Mouse (Mus musculus): ENCODE measurements at regions not wholly inside any gene's neighbourhood (a gene's known extent, or its start where the extent isn't known, plus 50 kb on each side); places are given as distances from the start of the nearest gene placed in this dataset.

DNA sequence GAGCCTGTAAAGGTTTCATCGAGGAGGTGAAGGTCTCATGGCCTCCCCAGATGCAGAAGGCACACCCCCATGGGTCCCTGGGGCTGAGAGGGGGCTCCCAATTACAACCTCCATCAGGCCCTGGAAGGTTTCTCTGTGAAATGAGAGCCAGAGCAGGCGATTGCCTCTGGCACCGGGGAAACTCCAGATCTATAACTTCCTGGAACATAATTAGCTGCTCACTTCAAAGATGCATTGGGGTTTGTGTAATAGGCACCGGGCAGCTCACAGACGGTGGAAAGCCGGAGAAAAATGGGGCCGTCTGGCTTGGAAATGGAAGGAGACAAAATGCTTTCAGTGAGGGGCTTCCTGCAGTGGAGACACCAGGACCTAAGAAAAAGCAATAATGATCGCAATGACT is 151.2 kb upstream of the Mvb12b start:
- no peak for DNase-seq

DNA sequence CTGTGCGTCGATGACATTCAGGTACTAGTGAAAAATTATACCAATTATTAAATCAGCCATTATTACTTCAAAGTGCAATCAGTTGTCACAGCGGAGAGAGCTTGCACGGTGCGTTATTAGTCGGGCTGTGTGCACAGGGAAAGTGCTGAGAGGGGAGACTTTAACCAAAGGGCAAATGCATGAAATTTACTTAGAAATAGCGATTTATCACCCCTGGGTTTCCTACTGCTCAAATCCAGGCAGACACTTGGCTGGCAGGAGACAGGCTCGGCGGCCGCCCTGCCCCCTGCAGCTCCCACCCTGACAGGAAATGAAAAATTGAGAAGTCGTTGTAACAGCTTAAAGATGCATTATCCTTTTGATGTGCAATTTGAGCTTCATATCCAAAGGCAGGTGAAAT is 145.5 kb upstream of the Mvb12b start:
- DNase-seq: no peak

DNA sequence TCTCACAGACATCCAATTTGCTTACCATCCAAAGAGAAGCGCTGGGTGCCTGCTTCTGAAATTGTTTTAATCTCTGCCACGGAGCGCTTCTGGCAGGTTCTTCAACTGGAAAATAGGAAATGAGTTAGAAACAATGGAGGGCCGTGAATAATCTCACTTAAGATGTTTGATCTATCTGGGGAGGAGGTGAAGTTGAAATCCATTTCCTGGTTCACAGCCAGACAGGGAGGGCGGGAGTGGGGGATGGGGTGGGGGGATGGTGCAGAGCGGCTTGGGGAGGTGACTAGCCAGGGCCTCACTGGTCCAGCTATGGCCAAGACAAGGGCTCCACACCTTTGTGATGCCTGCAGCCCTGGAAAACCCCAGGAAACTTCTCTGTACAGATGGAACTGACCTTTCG is 143.7 kb upstream of the Mvb12b start:
- DNase-seq: no peak

DNA sequence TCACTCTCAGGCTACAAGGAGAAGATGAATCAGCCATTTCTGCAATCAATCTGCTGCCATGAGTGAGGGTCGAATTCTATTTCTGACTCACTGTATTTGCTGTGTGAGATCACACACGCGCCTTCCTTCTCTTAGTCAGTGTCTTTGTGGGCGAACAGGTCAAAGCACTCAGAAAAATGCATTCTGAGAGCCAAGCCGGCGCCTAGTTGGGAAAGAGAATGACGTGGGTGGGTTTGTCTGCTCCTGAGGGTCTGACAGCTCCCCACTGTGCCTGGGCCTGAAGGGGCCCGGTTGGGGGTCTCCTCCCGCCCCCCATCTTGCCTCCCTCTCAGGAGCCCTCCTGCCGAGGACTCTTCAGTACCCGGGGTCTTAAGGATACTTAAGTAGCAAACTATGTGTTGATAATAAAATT is 143.3 kb upstream of the Mvb12b start:
- no peak for DNase-seq

GRCm38 (mm10) chr2:34027445-34027844 is 139.7 kb upstream of the Mvb12b start:
- DNase-seq: peak; percentile 30

- no peak for DNase-seq
Measured at GRCm38 (mm10) chr2:34026566-34027360, 139.0 kb upstream of the Mvb12b start.

DNA sequence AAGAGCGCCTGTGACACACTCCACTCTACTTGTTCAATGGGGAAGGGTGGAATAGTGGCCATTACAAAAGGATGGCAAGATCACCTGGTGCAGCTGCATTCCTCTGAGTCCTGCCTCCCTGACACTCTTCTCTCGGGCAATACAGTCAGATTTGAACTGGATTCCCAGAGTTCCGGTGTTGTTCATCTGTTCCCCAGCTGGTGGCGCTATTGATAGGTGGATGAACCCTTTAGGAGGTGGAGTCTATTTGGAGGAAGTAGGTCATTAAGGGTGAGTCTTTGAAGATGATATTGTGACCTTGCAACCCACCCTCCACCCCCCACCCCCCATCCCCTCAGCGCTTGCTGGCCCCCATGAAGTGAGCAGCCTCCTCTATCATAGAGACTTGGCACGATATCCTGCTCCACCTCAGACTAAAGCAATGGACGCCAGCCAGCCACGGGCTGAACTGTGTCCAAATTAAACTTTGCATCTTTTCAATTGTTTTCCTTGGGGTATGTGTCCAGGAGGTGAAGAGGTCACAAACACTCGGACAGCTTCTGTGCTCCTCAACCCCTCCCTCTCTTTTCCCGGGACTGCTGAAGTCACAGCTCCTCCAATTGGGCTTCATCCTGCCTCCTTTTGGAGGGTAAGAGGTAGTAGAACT is 138.1 kb upstream of the Mvb12b start:
- no peak for DNase-seq

GRCm38 (mm10) chr2:34017142-34017453 is 129.4 kb upstream of the Mvb12b start:
- DNase-seq: no peak

DNA sequence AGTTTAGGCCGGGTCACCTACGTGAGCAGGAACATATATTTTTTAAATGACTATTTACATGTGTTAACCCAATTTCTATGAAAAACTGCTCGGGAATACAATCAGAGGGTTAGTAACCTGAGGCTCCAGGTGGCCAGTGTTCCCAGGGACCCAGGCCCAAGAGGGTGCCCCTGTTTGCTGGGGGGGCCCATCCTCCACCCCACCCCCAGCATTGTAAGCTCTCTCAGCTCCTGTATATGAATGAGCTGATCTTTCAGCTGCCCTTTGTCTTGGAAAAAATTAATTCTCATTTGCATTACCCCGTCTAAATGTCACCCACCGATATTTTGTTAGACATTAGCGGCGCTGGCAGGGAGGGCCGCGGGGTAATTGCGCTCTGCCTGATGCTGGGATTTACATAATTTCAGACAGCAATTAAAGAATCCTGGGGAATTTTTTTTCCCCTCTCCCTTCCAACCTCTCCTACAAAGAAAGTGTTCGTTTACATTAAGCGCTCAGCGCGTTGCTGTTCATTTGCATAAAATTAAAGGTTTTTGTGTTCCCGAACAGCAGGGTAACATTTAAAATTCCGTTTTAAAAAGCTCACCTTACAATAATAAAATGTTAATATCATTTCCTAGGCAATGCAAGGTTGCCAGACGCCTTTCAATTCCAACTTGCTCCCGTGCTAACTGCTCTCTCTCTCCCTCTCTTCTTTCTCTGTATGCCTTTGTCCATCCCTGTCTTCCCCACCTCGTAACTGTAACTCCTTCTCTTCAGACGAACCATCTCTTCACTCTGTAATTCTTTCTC is 128.8 kb upstream of the Mvb12b start:
- DNase-seq: no peak

- DNase-seq: no peak
Measured at GRCm38 (mm10) chr2:34015640-34015995, 127.9 kb upstream of the Mvb12b start.

- no peak for DNase-seq
Measured at GRCm38 (mm10) chr2:34014868-34015639, 127.3 kb upstream of the Mvb12b start.

GRCm38 (mm10) chr2:34010166-34010565 is 122.4 kb upstream of the Mvb12b start:
- DNase-seq: no peak

GRCm38 (mm10) chr2:34007916-34008315 is 120.2 kb upstream of the Mvb12b start:
- DNase-seq: no peak

- no peak for DNase-seq
Measured at GRCm38 (mm10) chr2:33997106-33997505, 109.4 kb upstream of the Mvb12b start.

GRCm38 (mm10) chr2:33996331-33996730 is 108.6 kb upstream of the Mvb12b start:
- DNase-seq: no peak

DNA sequence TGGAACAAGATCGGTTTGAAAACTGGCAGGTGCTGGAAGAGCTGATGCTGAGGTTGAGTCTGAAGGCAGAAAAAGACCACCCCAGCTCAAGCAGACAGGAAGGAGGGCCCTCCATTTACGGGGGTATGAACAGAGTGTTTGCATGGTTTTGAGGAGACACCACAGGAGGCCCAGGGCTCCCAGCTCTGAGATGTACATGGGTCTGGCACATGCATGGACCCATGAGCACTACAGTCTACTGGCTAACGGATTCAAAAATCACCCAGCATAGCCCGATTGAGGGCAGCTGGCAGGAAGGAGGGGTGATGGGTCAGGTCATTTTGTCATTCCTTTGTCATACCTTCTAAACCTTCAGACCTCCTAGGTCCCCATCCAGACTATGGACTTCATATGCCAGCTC is 103.6 kb upstream of the Mvb12b start:
- DNase-seq: no peak

DNA sequence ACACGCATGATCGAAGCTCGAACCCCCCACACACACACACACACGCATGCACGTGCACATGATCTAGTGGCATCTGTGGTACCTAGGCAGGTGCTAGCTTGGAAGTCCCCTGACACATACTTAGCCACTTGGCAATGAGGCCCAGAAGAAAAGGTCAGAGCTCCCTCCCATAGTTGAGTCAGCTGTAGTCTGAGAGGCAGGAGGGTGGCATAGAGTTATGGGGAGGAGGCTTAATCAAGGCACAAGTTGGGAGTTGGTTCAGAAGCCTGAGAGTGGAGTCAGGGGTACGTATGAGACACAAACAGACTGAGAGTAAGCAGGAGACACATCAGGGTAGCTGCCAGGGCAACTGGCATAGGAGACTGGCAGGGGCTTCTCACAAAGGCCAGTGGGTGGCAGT is 103.0 kb upstream of the Mvb12b start:
- no peak for DNase-seq

DNA sequence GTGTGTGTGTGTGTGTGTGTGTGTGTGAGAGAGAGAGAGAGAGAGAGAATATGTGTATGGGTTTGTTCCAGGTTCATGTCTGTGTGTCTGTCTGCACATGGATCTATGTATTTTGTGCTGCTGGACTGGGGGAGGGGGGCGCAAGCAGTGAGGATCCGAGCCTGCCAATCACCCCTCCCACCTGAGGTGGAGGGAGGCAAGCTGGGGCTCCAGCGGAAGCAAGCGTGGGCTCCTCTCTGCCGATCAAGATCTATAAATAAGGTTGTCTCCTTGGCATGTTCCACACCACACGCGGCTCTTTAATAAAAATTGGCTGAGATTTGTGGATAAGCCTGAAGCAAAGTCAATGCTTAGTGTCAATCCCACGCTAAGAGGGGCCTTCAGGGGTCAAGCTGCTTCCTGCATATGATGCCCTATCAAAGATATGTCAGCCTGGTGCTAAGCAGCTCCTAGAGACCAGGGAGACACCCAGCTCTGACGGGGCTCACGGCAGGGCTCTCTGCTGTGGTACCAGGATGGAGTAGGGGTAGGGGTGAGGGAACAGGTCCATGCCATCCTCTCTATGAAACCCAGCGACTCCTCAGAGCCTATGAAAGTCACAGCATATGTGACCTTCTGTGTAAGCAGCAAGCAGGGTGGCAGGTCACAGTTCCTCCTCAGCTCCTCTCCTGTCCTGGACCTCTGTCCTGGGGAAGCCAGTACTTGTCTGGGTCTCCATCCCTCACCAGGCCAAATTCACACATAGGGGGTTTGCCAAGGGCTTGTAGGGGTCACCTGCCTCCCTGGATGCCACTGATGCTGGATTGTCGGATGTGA is 102.0 kb upstream of the Mvb12b start:
- peak; percentile 29 for DNase-seq

DNA sequence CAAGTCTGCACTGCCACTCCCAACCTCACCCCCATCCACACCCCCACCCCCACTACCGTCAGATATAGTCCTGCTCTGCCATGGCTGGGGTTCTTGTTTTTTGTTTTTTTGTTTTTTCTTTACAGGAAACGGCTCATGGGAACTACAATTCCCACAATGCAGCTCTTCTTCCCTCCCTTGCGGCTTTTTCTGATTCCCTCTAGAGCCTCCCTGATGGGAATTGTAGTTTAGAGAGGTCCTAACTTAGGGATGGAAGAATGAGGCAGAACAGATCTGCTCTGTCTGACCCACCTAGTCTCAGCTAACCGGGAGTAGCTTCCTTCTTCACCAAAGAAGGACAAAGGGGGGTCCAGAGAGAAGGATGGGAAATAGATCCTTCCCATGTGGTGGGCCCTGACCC is 98.7 kb upstream of the Mvb12b start:
- DNase-seq: peak; percentile 52

DNA sequence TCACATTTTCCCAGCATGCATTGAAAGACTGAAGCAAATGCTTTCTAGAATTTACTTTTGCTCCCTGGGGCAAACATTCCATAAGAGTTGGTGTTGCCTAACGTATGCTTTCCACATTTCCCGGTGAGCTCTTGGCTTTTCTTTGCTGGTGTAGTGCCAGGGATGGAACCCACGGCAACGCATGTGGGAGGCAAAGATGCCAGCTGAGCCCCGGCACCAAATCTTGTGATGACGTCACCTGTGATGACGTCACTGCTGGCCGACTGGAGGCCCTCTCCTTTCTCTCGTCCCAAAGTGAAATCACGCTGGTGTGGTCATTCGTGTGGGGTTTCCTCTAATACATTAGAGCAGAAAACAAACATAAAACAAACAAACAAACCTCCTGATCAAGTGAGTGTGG is 97.6 kb upstream of the Mvb12b start:
- DNase-seq: no peak

DNA sequence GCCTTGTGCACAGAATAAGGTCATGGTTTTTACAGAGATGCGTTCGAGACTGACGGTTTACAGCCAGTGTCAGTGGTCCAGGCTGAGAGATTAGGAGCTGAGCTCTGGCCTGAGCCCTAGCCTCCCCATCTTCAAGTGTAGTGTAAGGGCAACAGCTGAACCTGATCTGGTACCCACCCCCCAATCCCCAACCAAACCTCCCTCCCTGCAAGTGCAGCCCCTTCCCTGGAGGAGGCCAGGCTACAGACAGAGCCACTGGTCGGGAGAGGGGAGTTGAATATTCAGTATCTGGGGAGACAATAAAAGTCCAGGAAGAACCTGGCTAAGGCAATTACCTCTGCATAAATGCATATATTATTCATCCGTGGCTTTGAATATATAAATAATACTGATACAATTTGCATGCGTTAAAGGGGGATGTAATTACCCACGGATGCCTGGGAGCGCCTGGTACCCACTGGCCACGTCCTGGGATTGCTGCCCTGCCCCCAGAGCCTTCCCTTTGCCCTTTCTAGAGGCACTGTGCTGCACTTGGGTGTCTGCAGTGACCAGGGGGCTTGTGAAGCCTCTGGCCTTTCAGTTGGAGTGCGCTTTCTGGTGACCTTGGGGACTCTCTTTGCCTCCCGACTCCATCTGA is 95.5 kb upstream of the Mvb12b start:
- DNase-seq: no peak

- no peak for DNase-seq
Measured at GRCm38 (mm10) chr2:33981936-33982335, 94.2 kb upstream of the Mvb12b start.

Data from layer of hippocampus, adult 9-11 months (tissue).